23 mouse cellular contexts compared by ENCODE assay signal in the genomic region with DNA sequence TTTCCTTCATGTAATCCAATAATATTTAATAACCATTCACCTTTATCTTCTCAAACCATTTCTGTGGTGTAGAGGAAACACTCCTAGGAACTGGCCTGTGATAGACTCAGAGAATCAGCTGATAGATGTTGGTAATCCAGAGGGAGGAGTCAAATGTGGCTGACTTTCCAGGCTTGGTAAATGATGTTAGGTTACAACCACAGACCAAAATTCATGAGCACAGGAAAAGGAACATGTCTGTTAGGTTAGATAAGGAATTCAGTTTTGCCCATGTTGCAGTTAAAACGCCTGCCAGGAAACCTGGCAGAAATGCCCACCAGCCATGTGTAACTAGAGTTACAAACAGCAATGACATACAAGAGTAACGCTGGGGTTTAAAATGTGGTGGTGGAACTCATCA. TPM values are rescaled to one million over a fixed set of nuclear protein-coding genes. Genes with fewer than 3 reads are reported as not detected.
DNase-seq lines count a peak whose midpoint lies in the region; ATAC-seq lines count a peak whose summit lies in the region.
"Had no signal": no experiment of that assay in that cellular context is flagged by ENCODE, and none has a peak within 500 bp of the region (broad histone marks: within the 10 kb centered on the region; RNA-seq: fewer than 3 reads in every experiment).

No protein-coding gene starts in this region.

- no peaks in the 10 kb centered on the region for H3K4me1 ChIP-seq in liver, embryonic 11.5 days (replicated peaks; ENCODE audit: control insufficient read depth, insufficient read depth, low read length)
- H3K4me1 ChIP-seq in liver, embryonic 16.5 days (ENCODE audit: control insufficient read depth, low read depth, low read length): no peaks in the 10 kb centered on the region
- H3K4me1 ChIP-seq: embryonic facial prominence, embryonic 15.5 days; forebrain, embryonic 10.5 days; forebrain, embryonic 15.5 days; heart, embryonic 12.5 days; hindbrain, embryonic 13.5 days had no signal

- H3K4me3 ChIP-seq in liver, embryonic 11.5 days (ENCODE audit: low read depth, low read length): no peak overlapping the region
- H3K4me3 ChIP-seq in liver, embryonic 16.5 days (ENCODE audit: low read depth, low read length): no peak overlapping the region
- H3K4me3 ChIP-seq: embryonic facial prominence, embryonic 15.5 days; erythroblast, embryonic 14.5 days; forebrain, embryonic 10.5 days; forebrain, embryonic 15.5 days; heart, embryonic 12.5 days; hindbrain, embryonic 13.5 days had no signal

- no peaks in the 10 kb centered on the region for H3K36me3 ChIP-seq in liver, embryonic 11.5 days (ENCODE audit: control insufficient read depth, insufficient read depth, low read length)
- no peaks in the 10 kb centered on the region for H3K36me3 ChIP-seq in liver, embryonic 16.5 days (ENCODE audit: control insufficient read depth, insufficient read depth)
- H3K36me3 ChIP-seq: embryonic facial prominence, embryonic 15.5 days; forebrain, embryonic 10.5 days; forebrain, embryonic 15.5 days; heart, embryonic 12.5 days; hindbrain, embryonic 13.5 days had no signal

- H3K9me3 ChIP-seq in liver, embryonic 11.5 days (ENCODE audit: control insufficient read depth, low read length): no peaks in the 10 kb centered on the region
- H3K9me3 ChIP-seq in liver, embryonic 16.5 days (replicated peaks; ENCODE audit: control insufficient read depth, low read length): no peaks in the 10 kb centered on the region
- H3K9me3 ChIP-seq: embryonic facial prominence, embryonic 15.5 days; forebrain, embryonic 10.5 days; forebrain, embryonic 15.5 days; heart, embryonic 12.5 days; hindbrain, embryonic 13.5 days had no signal

- H3K4me2 ChIP-seq in liver, embryonic 11.5 days: no peak overlapping the region
- H3K4me2 ChIP-seq in liver, embryonic 16.5 days (ENCODE audit: low read depth, low read length): no peak overlapping the region
- H3K4me2 ChIP-seq: embryonic facial prominence, embryonic 15.5 days; forebrain, embryonic 15.5 days; heart, embryonic 12.5 days; hindbrain, embryonic 13.5 days had no signal

- peak; percentile 70; the same call in 1 of the 2 replicates for ATAC-seq in liver, embryonic 11.5 days (replicated peaks; ENCODE audit: low FRiP score)
- ATAC-seq in hematopoietic stem cell, adult 5-6 weeks (replicated peaks in 1 of 2; ENCODE audit: insufficient read depth in 1 of 2, low FRiP score in 2 of 2, low TSS enrichment in 1 of 2, low read depth in 1 of 2, poor library complexity in 2 of 2, severe bottlenecking in 2 of 2): peak; percentile 98
- ATAC-seq in liver, embryonic 16.5 days (ENCODE audit: low read depth): 0 out of 2 replicates have a peak, but pooled peaks have one; percentile 32
- peak; percentile 98 for ATAC-seq in megakaryocyte-erythroid progenitor cell, adult 5-6 weeks (replicated peaks; ENCODE audit: low FRiP score, low TSS enrichment, poor library complexity, severe bottlenecking)
- ATAC-seq: forebrain, embryonic 15.5 days; hindbrain, postnatal 0 days had no signal

- WGBS in liver, embryonic 11.5 days: 47% methylated on average over 2 of the region's 2 CpGs
- 20% methylated on average over 2 of the region's 2 CpGs for WGBS in liver, embryonic 16.5 days (ENCODE audit: insufficient replicate concordance)

- no peak overlapping the region for H3K27ac ChIP-seq in liver, embryonic 11.5 days (ENCODE audit: low read depth, low read length)
- H3K27ac ChIP-seq in liver, embryonic 16.5 days (ENCODE audit: low read length): no peak overlapping the region
- H3K27ac ChIP-seq: embryonic facial prominence, embryonic 15.5 days; forebrain, embryonic 10.5 days; forebrain, embryonic 15.5 days; hindbrain, embryonic 13.5 days; hindbrain, postnatal 0 days had no signal

- H3K9ac ChIP-seq in liver, embryonic 11.5 days (ENCODE audit: low read depth, low read length): no peak overlapping the region
- no peak overlapping the region for H3K9ac ChIP-seq in liver, embryonic 16.5 days (ENCODE audit: low read depth, low read length)
- H3K9ac ChIP-seq: embryonic facial prominence, embryonic 15.5 days; forebrain, embryonic 15.5 days; heart, embryonic 12.5 days; hindbrain, embryonic 13.5 days had no signal

- DNase-seq in liver, embryonic 11.5 days (ENCODE audit: low spot score): no peak
- DNase-seq in liver (no peak), MN1 (ENCODE audit: low spot score) (no peak)
- DNase-seq in cerebellum, postnatal 36 days: no peak
- DNase-seq in heart, postnatal 14 days: no peak
- DNase-seq: adrenal gland, adult 8-10 months; adrenal gland, postnatal 36 days; cerebellum, adult 11-12 months; cerebellum, adult 9-11 months; embryo, embryonic 11 days; gastrocnemius, postnatal 36 days; heart, postnatal 36 days had no signal

- intact Hi-C loops in heart, postnatal 14 days (cut with DNase I): no loop called here

- no peaks in the 10 kb centered on the region for H3K27me3 ChIP-seq in liver, embryonic 11.5 days (replicated peaks; ENCODE audit: control insufficient read depth, insufficient read depth, low read length)
- H3K27me3 ChIP-seq in liver, embryonic 16.5 days (ENCODE audit: control insufficient read depth, insufficient read depth, low read depth, low read length): no peaks in the 10 kb centered on the region
- H3K27me3 ChIP-seq: embryonic facial prominence, embryonic 15.5 days; forebrain, embryonic 15.5 days; heart, embryonic 12.5 days; hindbrain, embryonic 13.5 days had no signal

RNA-seq across cellular contexts. Expression of a gene that starts 6.2 kb away (rescaled TPM):
- polyA plus RNA-seq in liver, embryonic 11.5 days (2014; fragmentation: Nextera tagmentation; extraction: Ambion mirVana): 5.8 and 6.4 TPM in 2 replicates
- 94.6 and 135 TPM in 2 replicates for total RNA-seq in hematopoietic stem cell, adult 5-6 weeks (2017)
- 1.3 and 1.8 TPM in 2 replicates for polyA plus RNA-seq in liver, embryonic 16.5 days (2015; fragmentation: Nextera tagmentation; extraction: Ambion mirVana)
- total RNA-seq in megakaryocyte-erythroid progenitor cell, adult 5-6 weeks (2014; fragmentation: Nextera tagmentation): 20.5 and 41.4 TPM in 2 replicates
- 37.6 and 44.2 TPM in 2 replicates for total RNA-seq in megakaryocyte-erythroid progenitor cell, adult 5-6 weeks (2017)
- under 1 TPM in 1 of 2 experiments, not detected in 1; 0.19 TPM for total RNA-seq in heart, postnatal 14 days (2021)
- total RNA-seq: gastrocnemius, adult 8-10 months had no signal

Comparison
In these comparisons a context has a peak if more than half of its experiments do, and no peak if none do; other contexts are left out.
1. ATAC-seq: peak in every context shown above with its lines; median percentile 98 in hematopoietic stem cell, adult 5-6 weeks; 98 in megakaryocyte-erythroid progenitor cell, adult 5-6 weeks; 70 in liver, embryonic 11.5 days; 32 in liver, embryonic 16.5 days.
2. RNA of a gene that starts 6.2 kb away (total RNA-seq): 94.6 to 135 TPM in hematopoietic stem cell, adult 5-6 weeks and 20.5 to 44.2 TPM in megakaryocyte-erythroid progenitor cell, adult 5-6 weeks; 0.19 TPM in heart, postnatal 14 days; every median in the first group is over 10 times any median in the second.